Mouse (Mus musculus) forebrain, embryonic 11.5 days (tissue): ENCODE results near the gene 5730507C01Rik. TPM values are rescaled to one million over a fixed set of nuclear protein-coding genes. Genes with fewer than 3 reads are reported as not detected.
A peak's percentile ranks its signal among the peaks of the same experiment; 100 is the strongest.
"Not testable (repeated sequence)": the region's sequence is repeated elsewhere in the genome, so short reads cannot be mapped to it uniquely, and the experiment has no call there.

Experiments
- ATAC-seq: fragments of 200-750 bp; cut with Nextera tagmentation; replicated peaks from 2 replicates; pipeline ENCODE4 v1.8.0; 2017; ENCODE audit warnings: moderate TSS enrichment; ENCODE audit not compliant: low FRiP score
- DNase-seq: peaks from one replicate; pipeline ENCODE4 v3.0.0-alpha.2; 2017; ENCODE audit warnings: low spot score
- H3K27ac ChIP-seq: fragments of 300-500 bp; sonication (generic); 2 replicates; pipeline ENCODE4 v1.5.1; 2014; ENCODE audit warnings: low read depth, low read length
- H3K27me3 ChIP-seq: fragments of 300-500 bp; sonication (generic); 2 replicates; pipeline ENCODE4 v1.6.1; 2014; ENCODE audit warnings: mild to moderate bottlenecking, low read length, mixed read lengths; ENCODE audit not compliant: control insufficient read depth, insufficient read depth
- H3K36me3 ChIP-seq: fragments of 300-500 bp; sonication (generic); 2 replicates; pipeline ENCODE4 v1.6.1; 2014; ENCODE audit warnings: mild to moderate bottlenecking, low read length, moderate library complexity, mixed read lengths; ENCODE audit not compliant: control insufficient read depth, insufficient read depth
- H3K4me1 ChIP-seq: fragments of 300-500 bp; sonication (generic); replicated peaks from 2 replicates; pipeline ENCODE4 v1.6.1; 2014; ENCODE audit warnings: low read length, mixed read lengths; ENCODE audit not compliant: control insufficient read depth, insufficient read depth
- H3K4me2 ChIP-seq: fragments of 300-500 bp; sonication (generic); 2 replicates; pipeline ENCODE4 v1.6.1; 2014; ENCODE audit warnings: low read depth, mild to moderate bottlenecking, low read length, moderate library complexity, mixed read lengths; ENCODE audit not compliant: severe bottlenecking
- H3K4me3 ChIP-seq: fragments of 300-500 bp; sonication (generic); 2 replicates; pipeline ENCODE4 v1.5.1; 2014; ENCODE audit warnings: low read depth, low read length
- H3K9ac ChIP-seq: fragments of 300-500 bp; sonication (generic); 2 replicates; pipeline ENCODE4 v1.6.1; 2014; ENCODE audit warnings: low read length
- H3K9me3 ChIP-seq: fragments of 300-500 bp; sonication (generic); 2 replicates; pipeline ENCODE4 v1.6.1; 2016; ENCODE audit warnings: low read length, mixed read lengths; ENCODE audit not compliant: control insufficient read depth
- WGBS: fragments of 180-500 bp; shearing (Covaris S2); extraction: QIAGEN DNeasy Blood & Tissue Kit; methylation state at CpG from one replicate; pipeline ENCODE4 v1.1.7; 2014; 5-methylcytosine and 5-hydroxymethylcytosine counted together
- polyA plus RNA-seq: library from polyadenylated mRNA; unstranded; fragments of >200 nt; fragmentation: Nextera tagmentation; extraction: Ambion mirVana; gene quantifications from 2 replicates; pipeline ENCODE4 v1.2.1, GENCODE M21; 2014

Gene 5730507C01Rik
- polyA plus RNA-seq: 2.3 and 3.1 TPM in 2 replicates

DNA sequence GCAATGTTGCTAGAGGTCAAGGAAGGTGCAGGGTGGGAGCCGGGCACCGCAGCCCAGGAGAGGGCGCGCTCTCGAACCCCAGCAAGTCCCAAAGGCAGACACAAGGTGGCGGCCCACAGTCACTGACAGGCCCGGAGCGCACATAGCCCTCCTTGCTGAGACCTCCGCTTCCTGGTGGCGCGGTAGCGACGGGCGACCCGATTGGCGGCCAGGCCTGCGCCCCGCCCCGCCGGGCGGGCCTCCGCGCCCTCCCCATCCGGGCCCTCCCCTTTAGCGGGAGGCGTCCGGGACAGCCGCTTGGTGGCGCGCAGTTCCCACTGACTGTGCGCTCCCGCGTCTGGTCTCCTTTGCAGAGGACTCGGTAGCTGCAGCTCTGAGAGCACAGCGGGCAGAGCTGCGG lies at the start of gene 5730507C01Rik:
5730507C01Rik (plus strand) TSS at position 340 of the 400 bp plus-strand sequence.
- H3K4me3 ChIP-seq: peak within 1 kb of the TSS; percentile 31
- H3K9ac ChIP-seq: peak within 1 kb of the TSS; percentile 23; the same call in 1 of the 2 replicates
- 5% methylated on average over 35 of the region's 36 CpGs for WGBS
- no peaks in the 10 kb centered on the region for H3K27me3 ChIP-seq
- no peaks in the 10 kb centered on the region for H3K9me3 ChIP-seq
- H3K27ac ChIP-seq: no peak within 1 kb of the TSS
- DNase-seq (peak; percentile 65), ATAC-seq (0 out of 2 replicates have a peak, but pooled peaks have one; percentile 21)
- H3K4me2 ChIP-seq: peak within 1 kb of the TSS; percentile 40; the same call in 1 of the 2 replicates
- no peaks in the 10 kb centered on the region for H3K36me3 ChIP-seq
- no peaks in the 10 kb centered on the region for H3K4me1 ChIP-seq

DNA sequence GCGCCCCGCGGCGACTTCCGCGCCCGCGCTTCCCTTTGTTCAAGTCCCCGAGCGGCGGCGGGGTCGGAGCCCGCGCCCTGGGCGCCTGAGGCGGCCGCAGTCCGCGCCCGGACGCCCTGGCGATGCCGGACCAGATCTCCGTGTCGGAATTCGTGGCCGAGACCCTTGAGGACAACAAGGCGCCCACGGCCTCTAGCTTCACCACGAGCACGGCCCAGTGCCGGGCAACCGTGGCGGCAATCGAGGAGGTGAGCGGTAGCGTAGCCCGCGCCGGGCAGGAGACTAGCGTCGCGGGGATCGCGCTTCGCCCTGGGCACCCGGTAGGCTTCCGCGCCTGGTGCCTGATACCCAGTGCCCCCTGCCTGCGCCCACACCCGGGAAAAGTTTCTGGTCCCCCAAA lies 306 bp downstream of the 5730507C01Rik start:
- H3K27ac ChIP-seq, ATAC-seq, H3K9me3 ChIP-seq, H3K27me3 ChIP-seq, H3K4me1 ChIP-seq, H3K36me3 ChIP-seq: not testable (repeated sequence)
- DNase-seq: peak; percentile 47
- Histone ChIP-seq H3K4me2 (peak overlapping the region; percentile 40; the same call in 1 of the 2 replicates), H3K9ac (peak overlapping the region; percentile 23; the same call in 1 of the 2 replicates), H3K4me3 (peak overlapping the region; percentile 31)
- 3% methylated on average over 41 of the region's 52 CpGs for WGBS

DNA sequence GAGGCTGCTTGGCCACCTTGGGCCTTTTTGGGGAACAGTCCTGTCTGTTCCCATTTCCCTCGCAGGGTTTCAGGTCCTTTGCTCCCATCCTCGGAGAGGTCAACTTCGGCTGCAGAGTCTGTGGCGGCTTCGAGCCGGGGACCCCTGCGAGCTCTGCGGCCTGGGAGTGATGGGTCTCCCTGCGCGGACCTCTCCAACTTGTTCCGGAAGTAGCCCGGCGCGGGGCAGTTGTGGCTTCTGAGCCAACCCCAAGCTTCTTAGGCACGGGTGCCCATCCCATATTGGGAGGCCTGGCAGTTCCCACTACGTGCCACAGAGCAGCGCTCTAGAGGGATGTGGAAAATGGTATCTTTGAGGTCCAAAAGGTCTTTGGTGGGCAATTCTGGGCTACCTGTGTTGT lies 767 bp downstream of the 5730507C01Rik start:
- H3K27me3 ChIP-seq, H3K9ac ChIP-seq, H3K27ac ChIP-seq, H3K4me1 ChIP-seq, H3K9me3 ChIP-seq, H3K36me3 ChIP-seq, ATAC-seq, H3K4me2 ChIP-seq: not testable (repeated sequence)
- DNase-seq: peak; percentile 50
- 24% methylated on average over 17 of the region's 17 CpGs for WGBS
- peak overlapping the region; percentile 31 for H3K4me3 ChIP-seq
